Mouse (Mus musculus) liver, postnatal 0 days (tissue): Measurements from ENCODE around the gene Ofcc1. TPM values are rescaled to one million over a fixed set of nuclear protein-coding genes. Genes with fewer than 3 reads are reported as not detected.

Source experiments
- ATAC-seq: fragments of 200-750 bp; cut with Nextera tagmentation; 2 replicates; pipeline ENCODE4 v1.8.0; 2017; ENCODE audit warnings: mild to moderate bottlenecking, moderate library complexity
- DNase-seq: peaks from one replicate; pipeline ENCODE4 v3.0.0-alpha.2; 2016
- H3K27ac ChIP-seq: fragments of 300-500 bp; sonication (generic); 2 replicates; pipeline ENCODE4 v1.5.1; 2014; ENCODE audit warnings: antibody characterized with exemption, moderate library complexity, mild to moderate bottlenecking, low read depth
- H3K27me3 ChIP-seq: fragments of 300-500 bp; sonication (generic); 2 replicates; pipeline ENCODE4 v1.6.1; 2014; ENCODE audit warnings: low read length, control low read depth, mixed read lengths; ENCODE audit not compliant: insufficient read depth
- H3K36me3 ChIP-seq: fragments of 300-500 bp; sonication (generic); replicated peaks from 2 replicates; pipeline ENCODE4 v1.6.1; 2014; ENCODE audit warnings: mild to moderate bottlenecking, control low read depth, low read length, moderate library complexity, mixed read lengths; ENCODE audit not compliant: insufficient read depth
- H3K4me1 ChIP-seq: fragments of 300-500 bp; sonication (generic); 2 replicates; pipeline ENCODE4 v1.6.1; 2014; ENCODE audit warnings: antibody characterized with exemption, mild to moderate bottlenecking, control low read depth; ENCODE audit not compliant: insufficient read depth
- H3K4me2 ChIP-seq: fragments of 300-500 bp; sonication (generic); 2 replicates; pipeline ENCODE4 v1.6.1; 2014; ENCODE audit warnings: low read depth, mild to moderate bottlenecking, low read length, moderate library complexity, mixed read lengths
- H3K4me3 ChIP-seq: fragments of 300-500 bp; sonication (generic); 2 replicates; pipeline ENCODE4 v1.5.1; 2014; ENCODE audit warnings: low read depth, low read length
- H3K9ac ChIP-seq: fragments of 300-500 bp; sonication (generic); replicated peaks from 2 replicates; pipeline ENCODE4 v1.6.1; 2014; ENCODE audit warnings: mild to moderate bottlenecking, moderate library complexity
- H3K9me3 ChIP-seq: fragments of 300-500 bp; sonication (generic); 2 replicates; pipeline ENCODE4 v1.6.1; 2016; ENCODE audit warnings: mild to moderate bottlenecking, control low read depth, low read length, mixed read lengths
- CTCF ChIP-seq: sonication (generic); IDR thresholded peaks from 2 replicates; pipeline ENCODE4 v1.5.1; 2016; ENCODE audit warnings: antibody characterized with exemption, low read depth
- EP300 ChIP-seq: IDR thresholded peaks from 2 replicates; pipeline ENCODE4 v1.6.1; 2016; ENCODE audit warnings: antibody characterized with exemption, low read depth, mild to moderate bottlenecking
- WGBS: fragments of 180-500 bp; shearing (Covaris S2); extraction: QIAGEN DNeasy Blood & Tissue Kit; methylation state at CpG from one replicate; pipeline ENCODE4 v1.1.7; 2014; ENCODE audit not compliant: insufficient replicate concordance; 5-methylcytosine and 5-hydroxymethylcytosine counted together
- polyA plus RNA-seq: library from polyadenylated mRNA; unstranded; fragments of >200 nt; fragmentation: Nextera tagmentation; extraction: Ambion mirVana; gene quantifications from 2 replicates; pipeline ENCODE4 v1.2.1, GENCODE M21; 2015

Ofcc1 gene
- polyA plus RNA-seq, 1 experiment from 2014 or later = not detected

- no peaks in the 10 kb centered on the region for H3K4me1 ChIP-seq
- H3K4me3 ChIP-seq = no peak overlapping the region
- no peak for ATAC-seq
- no peak overlapping the region for H3K9ac ChIP-seq
- H3K4me2 ChIP-seq = no peak overlapping the region
- no peaks in the 10 kb centered on the region for H3K9me3 ChIP-seq
- H3K27me3 ChIP-seq = no peaks in the 10 kb centered on the region
- TF ChIP-seq EP300 (no peak), CTCF (no peak)
- no peak overlapping the region for H3K27ac ChIP-seq
- DNase-seq = no peak
- H3K36me3 ChIP-seq = no peaks in the 10 kb centered on the region
- WGBS = 76% methylated on average over 4 of the region's 4 CpGs
These were observed 189.5 kb downstream of the Ofcc1 start for GRCm38 (mm10) chr13:40171775-40172174.

- Histone ChIP-seq H3K9me3 (no peaks in the 10 kb centered on the region), H3K36me3 (no peaks in the 10 kb centered on the region), H3K9ac (no peak overlapping the region), H3K4me3 (no peak overlapping the region), H3K4me2 (no peak overlapping the region), H3K27ac (no peak overlapping the region), H3K4me1 (no peaks in the 10 kb centered on the region), H3K27me3 (no peaks in the 10 kb centered on the region)
- TF ChIP-seq EP300 = no peak
- no peak for TF ChIP-seq CTCF
- no peak for ATAC-seq
- no peak for DNase-seq
- 39% methylated on average over 7 of the region's 7 CpGs for WGBS
These were observed 193.4 kb downstream of the Ofcc1 start for GRCm38 (mm10) chr13:40167871-40168270.

- TF ChIP-seq CTCF = no peak
- TF ChIP-seq EP300 = no peak
These were observed 205.8 kb downstream of the Ofcc1 start for GRCm38 (mm10) chr13:40155466-40155865.

GRCm38 (mm10) chr13:40139906-40140305, 221.3 kb downstream of the Ofcc1 start:
- H3K27ac ChIP-seq = no peak overlapping the region
- WGBS = 65% methylated on average over 4 of the region's 4 CpGs
- H3K9me3 ChIP-seq = no peaks in the 10 kb centered on the region
- TF ChIP-seq EP300 = no peak
- TF ChIP-seq CTCF = no peak
- ATAC-seq (no peak), DNase-seq (no peak)
- H3K9ac ChIP-seq = no peak overlapping the region
- no peaks in the 10 kb centered on the region for H3K36me3 ChIP-seq
- no peak overlapping the region for H3K4me2 ChIP-seq
- no peak overlapping the region for H3K4me3 ChIP-seq
- H3K27me3 ChIP-seq = no peaks in the 10 kb centered on the region
- H3K4me1 ChIP-seq = no peaks in the 10 kb centered on the region

More at GRCm38 (mm10) chr13:40155466-40155865, 205.8 kb downstream of the Ofcc1 start:
- DNase-seq (no peak), ATAC-seq (no peak)
- Histone ChIP-seq H3K4me1 (no peaks in the 10 kb centered on the region), H3K27me3 (no peaks in the 10 kb centered on the region), H3K27ac (no peak overlapping the region), H3K36me3 (no peaks in the 10 kb centered on the region), H3K9ac (no peak overlapping the region), H3K9me3 (no peaks in the 10 kb centered on the region), H3K4me2 (no peak overlapping the region), H3K4me3 (no peak overlapping the region)
- 68% methylated on average over 3 of the region's 3 CpGs for WGBS

GRCm38 (mm10) chr13:40136096-40136495, 225.2 kb downstream of the Ofcc1 start:
- Histone ChIP-seq H3K27me3 (no peaks in the 10 kb centered on the region), H3K4me2 (no peak overlapping the region), H3K9me3 (no peaks in the 10 kb centered on the region), H3K36me3 (no peaks in the 10 kb centered on the region), H3K27ac (no peak overlapping the region), H3K4me3 (no peak overlapping the region), H3K9ac (no peak overlapping the region), H3K4me1 (no peaks in the 10 kb centered on the region)
- DNase-seq (no peak), ATAC-seq (no peak)
- 36% methylated on average over 3 of the region's 3 CpGs for WGBS
- TF ChIP-seq EP300 = no peak
- no peak for TF ChIP-seq CTCF

- TF ChIP-seq EP300 = no peak
- TF ChIP-seq CTCF = no peak
- no peak overlapping the region for H3K9ac ChIP-seq
- no peaks in the 10 kb centered on the region for H3K27me3 ChIP-seq
- WGBS = 59% methylated on average over 12 of the region's 12 CpGs
- H3K27ac ChIP-seq = no peak overlapping the region
- H3K4me3 ChIP-seq = no peak overlapping the region
- H3K9me3 ChIP-seq = no peaks in the 10 kb centered on the region
- ATAC-seq (no peak), DNase-seq (no peak)
- H3K4me1 ChIP-seq = no peaks in the 10 kb centered on the region
- no peaks in the 10 kb centered on the region for H3K36me3 ChIP-seq
- no peak overlapping the region for H3K4me2 ChIP-seq
These were observed 225.6 kb downstream of the Ofcc1 start for GRCm38 (mm10) chr13:40135670-40136069.

- TF ChIP-seq EP300 = no peak
- no peak for TF ChIP-seq CTCF
- ATAC-seq (no peak), DNase-seq (no peak)
- H3K27ac ChIP-seq = no peak overlapping the region
- H3K9me3 ChIP-seq = no peaks in the 10 kb centered on the region
- H3K4me2 ChIP-seq = no peak overlapping the region
- no peaks in the 10 kb centered on the region for H3K36me3 ChIP-seq
- H3K9ac ChIP-seq = no peak overlapping the region
- WGBS = 62% methylated on average over 2 of the region's 2 CpGs
- H3K4me3 ChIP-seq = no peak overlapping the region
- H3K4me1 ChIP-seq = no peaks in the 10 kb centered on the region
- H3K27me3 ChIP-seq = no peaks in the 10 kb centered on the region
These were observed 237.4 kb downstream of the Ofcc1 start for GRCm38 (mm10) chr13:40123868-40124267.
